Mouse (Mus musculus): ENCODE data around the gene Nop10. TPM values are rescaled to one million over a fixed set of nuclear protein-coding genes. Genes with fewer than 3 reads are reported as not detected.

The Nop10 gene
- 190 and 201 TPM in 2 replicates for polyA plus RNA-seq (2015; fragmentation: Nextera tagmentation; extraction: Ambion mirVana)

GRCm38 (mm10) chr2:112261748-112262653 is at the start of gene Nop10:
Gene Nop10 (plus strand): TSS chr2:112261926.

GRCm38 (mm10) chr2:112239212-112239934 is 22.4 kb upstream of the Nop10 start, which contains the start of gene Lpcat4:
Gene Lpcat4 (plus strand): TSS chr2:112239468.

GRCm38 (mm10) chr2:112259241-112259962 is 2.3 kb upstream of the Nop10 start, which contains the start of gene Nutm1:
Gene Nutm1 (minus strand): TSS chr2:112259291.

GRCm38 (mm10) chr2:112265448-112266241 is 3.9 kb downstream of the Nop10 start, which contains the start of gene Slc12a6:
Gene Slc12a6 (plus strand): TSS chr2:112265825.

GRCm38 (mm10) chr2:112266242-112266592 is 4.5 kb downstream of the Nop10 start, which contains the start of gene Gm21985:
Gene Gm21985 (plus strand): TSS chr2:112266314.

Other genes with a start within 250 kb of the Nop10 start
- gene Olfr1310, start 249.2 kb upstream of the Nop10 start, polyA plus RNA-seq (2015; fragmentation: Nextera tagmentation; extraction: Ambion mirVana), result not detected in 2 replicates
- not detected in 2 replicates for gene Olfr1311, start 237.5 kb upstream of the Nop10 start, polyA plus RNA-seq (2015; fragmentation: Nextera tagmentation; extraction: Ambion mirVana)
- gene Olfr1312, start 211.7 kb upstream of the Nop10 start, polyA plus RNA-seq (2015; fragmentation: Nextera tagmentation; extraction: Ambion mirVana), result not detected in 2 replicates
- not detected in 2 replicates for gene Olfr1313, start 184.1 kb upstream of the Nop10 start, polyA plus RNA-seq (2015; fragmentation: Nextera tagmentation; extraction: Ambion mirVana)
- not detected in 2 replicates for gene Olfr1314, start 165.1 kb upstream of the Nop10 start, polyA plus RNA-seq (2015; fragmentation: Nextera tagmentation; extraction: Ambion mirVana)
- gene Olfr1315-ps1, start 146.5 kb upstream of the Nop10 start, polyA plus RNA-seq (2015; fragmentation: Nextera tagmentation; extraction: Ambion mirVana), result not detected in 2 replicates
- gene Olfr1316, start 126.9 kb upstream of the Nop10 start, polyA plus RNA-seq (2015; fragmentation: Nextera tagmentation; extraction: Ambion mirVana), result not detected in 2 replicates
- not detected in 2 replicates for gene Olfr1317, start 121.6 kb upstream of the Nop10 start, polyA plus RNA-seq (2015; fragmentation: Nextera tagmentation; extraction: Ambion mirVana)
- 0.04 TPM in 1 of 2 replicates, not detected in the other for gene Olfr1318, start 107.7 kb upstream of the Nop10 start, polyA plus RNA-seq (2015; fragmentation: Nextera tagmentation; extraction: Ambion mirVana)
- 5.5 and 8.4 TPM in 2 replicates for gene Lpcat4, start 22.5 kb upstream of the Nop10 start, polyA plus RNA-seq (2015; fragmentation: Nextera tagmentation; extraction: Ambion mirVana)
- gene Nutm1, start 2.6 kb upstream of the Nop10 start, polyA plus RNA-seq (2015; fragmentation: Nextera tagmentation; extraction: Ambion mirVana), result 0.04 TPM in 1 of 2 replicates, not detected in the other
- 10.8 and 14.1 TPM in 2 replicates for gene Slc12a6, start 3.9 kb downstream of the Nop10 start, polyA plus RNA-seq (2015; fragmentation: Nextera tagmentation; extraction: Ambion mirVana)
- not detected in 2 replicates for gene Gm21985, start 4.4 kb downstream of the Nop10 start, polyA plus RNA-seq (2015; fragmentation: Nextera tagmentation; extraction: Ambion mirVana)
- 44.8 and 54.7 TPM in 2 replicates for gene Emc4, start 106.1 kb downstream of the Nop10 start, polyA plus RNA-seq (2015; fragmentation: Nextera tagmentation; extraction: Ambion mirVana)
- 18.3 and 19.0 TPM in 2 replicates for gene Katnbl1, start 117.3 kb downstream of the Nop10 start, polyA plus RNA-seq (2015; fragmentation: Nextera tagmentation; extraction: Ambion mirVana)
- gene Emc7, start 193.1 kb downstream of the Nop10 start, polyA plus RNA-seq (2015; fragmentation: Nextera tagmentation; extraction: Ambion mirVana), result 17.1 and 17.8 TPM in 2 replicates
- gene Chrm5, start 218.8 kb downstream of the Nop10 start, polyA plus RNA-seq (2015; fragmentation: Nextera tagmentation; extraction: Ambion mirVana), result not detected in 2 replicates
- 4.6 and 6.2 TPM in 2 replicates for gene Aven, start 231.0 kb downstream of the Nop10 start, polyA plus RNA-seq (2015; fragmentation: Nextera tagmentation; extraction: Ambion mirVana)